Mouse (Mus musculus) G1E-ER4 (cell line): ENCODE measurements around the gene Dhps. TPM values are rescaled to one million over a fixed set of nuclear protein-coding genes. Genes with fewer than 3 reads are reported as not detected.

Source experiments
- GATA1 ChIP-seq: IDR thresholded peaks from one replicate; pipeline ENCODE4 v1.8.0; 2012; ENCODE audit warnings: low read length, inconsistent platforms
- polyA plus RNA-seq: library from polyadenylated mRNA; stranded (reverse); fragments of >175 nt; gene quantifications from 2 replicates; pipeline ENCODE4 v1.2.3, GENCODE M21; 2012

Gene Dhps
- polyA plus RNA-seq, 1 experiment, result 40.4 TPM

DNA sequence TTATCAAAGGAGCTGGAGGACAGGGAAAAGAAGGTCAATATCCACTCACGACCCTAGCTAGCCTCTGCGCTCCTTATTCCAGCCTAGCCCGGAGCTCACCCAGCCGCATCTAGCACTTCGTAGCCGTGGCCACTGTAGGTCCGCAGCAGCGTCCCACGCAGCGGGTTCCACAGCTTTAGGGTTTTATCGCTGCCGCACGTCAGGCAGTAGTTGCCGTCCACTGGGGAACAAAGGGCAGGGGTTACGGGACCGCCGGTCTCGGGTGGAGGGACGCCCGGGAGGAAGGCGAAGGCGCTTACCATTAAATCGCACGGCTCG is 8.6 kb downstream of the Dhps start:
- no peak for TF ChIP-seq GATA1

DNA sequence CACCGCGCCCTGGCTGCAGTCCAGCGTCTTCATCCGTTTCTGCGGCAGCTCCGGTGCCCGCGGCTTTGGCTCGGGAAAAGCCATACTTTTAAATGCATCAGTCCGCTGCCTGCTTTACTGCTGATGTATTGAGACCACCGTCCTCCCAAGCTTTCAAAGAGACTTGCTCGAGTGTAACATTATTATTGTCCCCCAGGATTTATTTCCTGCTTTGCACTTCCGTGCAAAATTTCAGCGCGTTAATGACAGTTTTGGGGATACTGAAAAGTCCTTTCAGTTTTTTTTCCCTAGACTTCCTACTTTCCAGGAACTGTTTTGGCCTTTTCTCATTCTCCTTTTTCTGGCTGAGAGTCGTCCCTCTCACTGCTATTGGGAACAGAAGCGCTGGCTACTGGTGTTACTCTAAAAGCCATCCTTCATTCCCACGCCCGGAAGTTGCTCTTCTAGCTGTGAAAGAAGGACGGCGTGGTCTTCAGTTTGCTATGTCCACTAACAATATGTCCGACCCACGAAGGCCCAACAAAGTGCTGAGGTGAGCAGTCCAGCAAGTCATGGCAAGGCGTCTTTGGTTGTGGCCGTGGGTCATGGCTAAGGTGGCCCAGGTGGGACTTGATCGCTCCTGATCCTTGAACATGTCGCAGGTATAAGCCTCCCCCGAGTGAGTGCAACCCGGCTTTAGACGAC is 9.1 kb downstream of the Dhps start, which contains the start of gene Wdr83os:
Gene Wdr83os, plus strand, starts transcription at position 209 of the 684 bp plus-strand sequence.
- no peak for TF ChIP-seq GATA1

DNA sequence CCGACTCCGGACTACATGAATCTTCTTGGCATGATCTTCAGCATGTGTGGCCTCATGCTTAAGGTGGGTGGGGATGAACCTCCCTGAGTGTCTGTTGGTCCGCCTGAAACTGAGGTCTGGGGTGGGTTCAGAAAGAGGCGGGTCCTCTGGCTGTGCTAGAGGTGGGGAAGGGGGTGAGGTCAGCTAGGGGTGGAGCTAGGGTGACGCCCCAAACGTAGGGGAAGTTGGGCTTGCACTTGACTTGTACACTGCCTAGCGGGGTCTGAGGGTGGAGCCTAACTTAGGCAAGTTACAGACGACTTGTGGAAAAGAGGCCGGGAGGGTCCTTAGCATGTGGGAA is 9.6 kb downstream of the Dhps start, which contains the start of gene Wdr83:
Gene Wdr83, minus strand, starts transcription at position 91 of the 340 bp plus-strand sequence.
- TF ChIP-seq GATA1, result no peak

DNA sequence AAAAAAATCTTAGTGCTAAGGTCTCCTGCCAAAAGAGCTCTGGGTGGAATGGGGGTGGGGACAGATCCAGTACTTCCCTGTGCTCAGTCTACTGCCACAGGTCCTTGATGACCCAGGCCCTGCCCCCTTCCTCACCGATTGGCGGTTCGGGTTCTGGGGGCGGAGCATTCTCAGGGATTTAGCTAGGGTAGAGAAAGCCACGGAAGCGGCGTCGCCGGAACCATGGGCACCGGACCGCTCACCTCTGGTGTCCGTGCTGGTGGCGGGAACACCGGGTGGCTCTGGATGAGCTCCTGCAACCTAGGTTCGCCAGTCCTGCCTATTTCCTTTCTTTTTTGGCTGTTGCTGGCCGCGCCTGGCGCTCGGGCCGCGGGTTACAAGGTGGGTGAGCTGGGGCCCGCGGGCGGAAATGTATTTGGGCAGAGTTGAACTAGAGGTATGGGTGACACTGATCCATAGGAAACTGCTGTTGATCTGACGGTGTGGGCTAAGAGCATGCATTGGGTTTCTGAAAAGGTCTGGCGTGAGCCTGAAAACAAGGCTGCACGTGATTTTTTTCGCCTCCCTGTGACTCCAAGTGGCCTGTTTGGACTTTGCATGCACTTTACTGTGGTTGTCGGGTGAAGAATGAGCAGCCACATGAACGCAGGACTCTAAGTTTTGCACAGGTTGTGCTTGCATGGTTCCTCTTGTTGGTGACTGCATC is 11.7 kb downstream of the Dhps start, which contains the start of gene Man2b1:
Gene Man2b1, plus strand, starts transcription at position 163 of the 706 bp plus-strand sequence.
- no peak for TF ChIP-seq GATA1

DNA sequence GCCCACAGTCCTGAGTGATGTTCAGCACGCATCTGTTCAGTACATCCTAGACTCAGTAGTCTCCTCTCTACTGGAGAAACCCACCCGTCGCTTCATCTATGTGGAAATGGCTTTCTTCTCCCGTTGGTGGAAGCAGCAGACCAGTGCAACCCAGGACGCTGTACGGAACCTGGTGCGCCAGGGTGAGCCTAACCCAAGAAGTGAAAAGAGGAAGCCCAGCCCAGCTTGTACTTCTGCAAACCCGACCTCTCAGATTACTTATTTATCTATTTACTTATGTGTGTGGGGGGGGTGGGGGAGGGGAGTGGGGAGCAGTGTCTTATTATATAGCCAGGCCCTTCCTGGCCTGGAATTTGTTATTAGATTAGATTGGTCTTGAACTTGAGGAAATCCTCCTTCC is 13.1 kb downstream of the Dhps start:
- no peak for TF ChIP-seq GATA1

DNA sequence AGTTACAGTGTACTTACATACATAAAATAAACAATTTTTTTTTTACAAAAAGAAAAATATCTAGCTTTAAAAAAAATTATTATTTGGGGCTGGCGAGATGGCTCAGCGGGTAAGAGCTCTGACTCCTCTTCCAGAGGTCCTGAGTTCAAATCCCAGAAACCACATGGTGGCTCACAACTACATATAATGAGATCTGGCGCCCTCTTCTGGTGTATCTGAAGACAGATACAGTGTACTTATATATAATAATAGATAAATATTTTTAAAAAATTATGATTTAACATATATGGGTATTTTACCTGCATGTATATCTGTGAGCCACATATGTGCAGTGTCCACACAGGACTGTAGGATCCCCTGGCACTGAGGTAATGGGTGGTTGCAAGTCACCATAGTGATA is 14.7 kb downstream of the Dhps start:
- no peak for TF ChIP-seq GATA1

DNA sequence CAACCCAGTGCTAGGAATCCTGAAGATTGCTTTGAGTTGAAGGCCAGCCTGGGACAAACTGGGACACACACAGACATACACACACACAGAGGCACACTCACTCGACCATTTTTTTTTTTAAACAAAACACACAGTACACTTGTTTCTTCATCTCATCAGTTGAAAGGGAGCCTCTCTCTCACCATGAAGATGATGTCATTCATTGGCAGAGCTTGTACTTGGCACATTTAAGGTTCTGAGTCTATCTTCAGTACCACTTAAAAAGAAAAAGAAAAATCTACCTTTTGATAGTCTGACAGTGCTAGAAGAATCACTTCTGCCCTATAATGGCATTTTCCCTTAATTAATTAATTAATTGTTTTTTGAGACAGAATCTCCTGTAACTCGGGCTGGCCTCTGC is 17.2 kb downstream of the Dhps start:
- no peak for TF ChIP-seq GATA1

DNA sequence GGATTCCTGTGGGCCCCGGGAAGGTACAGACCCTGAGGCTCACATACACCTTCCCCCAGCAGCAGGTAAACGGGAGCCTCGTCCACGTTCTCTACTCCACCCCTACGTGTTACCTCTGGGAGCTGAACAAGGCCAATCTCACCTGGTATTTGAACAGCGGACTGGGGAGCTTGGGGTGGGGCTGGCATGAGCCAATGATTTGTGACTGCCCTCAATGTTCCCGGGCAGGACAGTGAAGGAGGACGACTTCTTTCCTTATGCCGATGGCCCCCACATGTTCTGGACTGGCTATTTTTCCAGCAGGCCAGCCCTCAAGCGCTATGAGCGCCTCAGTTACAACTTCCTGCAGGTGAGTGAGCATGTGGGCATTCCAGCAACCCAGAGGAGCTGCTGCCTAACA is 19.3 kb downstream of the Dhps start:
- no peak for TF ChIP-seq GATA1

DNA sequence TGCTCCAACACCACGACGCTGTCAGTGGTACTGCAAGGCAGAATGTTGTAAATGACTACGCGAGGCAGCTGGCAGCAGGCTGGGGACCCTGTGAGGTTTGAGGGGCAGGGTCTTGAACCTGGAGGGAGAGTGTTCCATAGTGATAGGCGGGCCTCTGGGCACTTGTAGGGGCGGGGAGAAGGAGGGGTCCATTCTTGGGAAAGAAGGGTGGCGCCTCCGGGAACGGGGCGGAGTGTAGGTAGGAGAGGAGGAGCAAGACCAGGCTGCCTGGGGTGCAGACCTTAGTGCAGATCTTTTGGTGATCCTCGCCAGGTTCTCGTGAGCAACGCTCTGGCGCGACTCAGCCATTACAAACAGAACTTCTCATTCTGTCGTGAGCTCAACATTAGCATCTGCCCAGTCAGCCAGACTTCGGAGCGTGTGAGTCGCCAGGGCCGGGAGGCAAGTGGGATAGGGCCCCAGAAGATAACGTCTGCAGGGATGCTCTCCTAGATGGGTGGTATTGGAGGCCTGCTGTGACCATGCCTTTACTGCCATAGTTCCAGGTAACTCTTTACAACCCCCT is 20.1 kb downstream of the Dhps start:
- TF ChIP-seq GATA1, result no peak

DNA sequence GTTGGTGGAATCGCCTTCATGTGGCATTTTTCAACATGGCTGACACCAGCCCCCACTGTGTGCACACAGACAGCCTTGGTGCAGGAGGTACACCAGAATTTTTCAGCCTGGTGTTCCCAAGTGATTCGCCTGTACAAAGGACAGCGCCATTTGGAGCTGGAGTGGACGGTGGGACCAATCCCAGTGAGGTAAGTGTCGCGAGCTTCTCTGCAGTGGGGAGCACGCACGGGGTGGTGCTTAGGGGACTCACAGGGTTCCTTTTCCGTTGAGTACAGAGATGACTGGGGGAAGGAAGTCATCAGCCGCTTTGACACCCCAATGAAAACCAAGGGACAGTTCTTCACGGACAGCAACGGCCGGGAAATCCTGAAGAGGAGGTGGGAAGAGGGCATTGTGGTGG is 23.5 kb downstream of the Dhps start:
- no peak for TF ChIP-seq GATA1

DNA sequence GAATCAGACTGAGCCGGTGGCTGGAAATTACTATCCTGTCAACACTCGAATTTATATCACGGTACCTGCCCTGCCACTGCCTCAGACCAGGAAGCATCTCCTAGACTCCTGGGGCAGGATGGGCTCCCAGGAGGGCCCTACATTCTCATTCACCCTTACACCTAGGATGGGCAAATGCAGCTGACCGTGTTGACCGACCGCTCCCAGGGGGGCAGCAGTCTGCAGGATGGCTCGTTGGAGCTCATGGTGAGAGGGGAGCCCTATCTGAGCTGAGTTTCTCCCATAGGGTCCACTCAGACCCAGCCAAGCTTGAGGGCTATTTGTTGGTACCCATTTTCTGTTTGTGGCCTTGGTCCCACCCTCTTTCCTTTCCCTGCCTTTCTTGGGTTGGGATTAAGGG is 24.0 kb downstream of the Dhps start:
- no peak for TF ChIP-seq GATA1

DNA sequence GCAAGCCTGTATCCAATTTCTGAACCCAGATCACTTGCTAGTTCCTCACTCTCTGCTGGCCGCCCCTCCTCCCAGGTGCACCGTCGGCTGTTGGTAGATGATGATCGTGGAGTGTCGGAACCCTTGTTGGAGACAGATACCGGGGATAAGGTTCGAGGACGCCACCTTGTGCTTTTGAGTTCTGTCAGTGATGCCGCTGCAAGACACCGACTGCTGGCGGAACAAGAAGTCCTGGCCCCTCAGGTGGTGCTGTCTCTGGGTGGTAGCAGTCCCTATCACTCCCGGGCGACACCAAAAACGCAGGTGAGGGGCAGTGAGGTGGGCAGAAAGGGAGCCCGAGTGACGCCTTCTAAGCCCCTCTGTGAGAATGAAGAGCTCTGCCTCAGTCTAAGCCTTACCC is 24.6 kb downstream of the Dhps start:
- no peak for TF ChIP-seq GATA1

DNA sequence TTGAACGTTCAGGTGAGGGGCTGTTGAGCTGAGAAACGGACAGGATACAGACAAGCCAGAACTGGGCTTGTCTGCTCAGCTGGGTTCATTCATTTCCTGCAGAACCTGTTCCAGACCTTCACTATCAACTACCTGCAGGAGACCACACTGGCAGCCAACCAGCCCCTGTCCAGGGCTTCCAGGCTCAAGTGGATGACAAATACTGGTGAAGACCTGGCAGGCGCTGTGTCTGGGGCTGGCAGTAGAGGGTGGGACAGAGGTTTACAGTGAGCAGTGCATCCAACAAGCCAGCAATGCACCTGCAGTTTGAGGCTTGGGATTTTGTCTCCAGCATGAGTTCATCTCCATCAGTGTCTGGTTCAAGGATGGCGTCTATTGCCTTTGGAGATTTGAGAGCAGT is 25.3 kb downstream of the Dhps start:
- no peak for TF ChIP-seq GATA1

DNA sequence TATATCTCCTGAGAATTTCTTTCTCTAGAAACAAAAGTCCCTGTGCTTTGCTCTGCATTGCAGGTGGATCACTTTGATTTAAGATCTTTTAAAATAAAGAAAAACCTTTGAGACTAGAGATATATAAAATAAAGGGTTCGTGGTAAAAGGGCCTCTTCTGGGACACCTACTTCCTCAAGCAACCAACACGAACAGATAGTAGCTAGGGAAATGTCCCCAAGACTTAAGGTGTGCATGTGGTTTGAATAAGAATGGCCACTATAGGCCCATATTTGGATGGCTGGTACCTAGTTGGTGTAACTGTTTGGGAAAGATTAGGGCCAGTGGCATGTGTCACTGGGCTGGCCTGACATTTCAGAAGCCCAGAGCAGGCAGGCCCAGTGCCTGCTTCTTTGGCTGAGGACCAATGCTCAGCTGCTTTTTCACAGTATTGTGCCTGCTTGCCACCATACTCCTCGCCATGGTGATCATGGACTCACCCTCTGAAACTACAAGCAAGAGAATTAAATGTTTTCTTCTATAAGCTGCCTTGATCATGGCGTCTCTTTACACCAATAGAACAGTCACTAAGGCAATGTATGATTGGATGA is 28.6 kb downstream of the Dhps start:
- no peak for TF ChIP-seq GATA1

DNA sequence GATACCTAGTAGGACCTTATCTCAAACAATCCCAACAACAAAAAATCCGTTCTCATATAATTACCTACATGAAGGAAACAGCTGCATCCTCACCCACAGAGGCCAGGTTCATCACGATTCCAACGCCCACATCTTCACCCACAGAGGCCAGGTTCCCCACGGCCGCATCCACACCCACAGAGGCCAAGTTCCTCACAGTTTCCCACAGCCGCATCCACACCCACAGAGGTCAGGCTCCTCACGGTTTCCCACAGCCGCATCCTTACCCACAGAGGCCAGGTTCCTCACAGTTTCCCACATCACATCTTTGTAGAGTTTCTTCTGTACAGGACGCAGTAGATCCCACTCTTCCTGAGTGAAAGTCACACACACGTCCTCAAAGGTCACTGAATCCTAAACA is 41.7 kb downstream of the Dhps start:
- TF ChIP-seq GATA1, result no peak

DNA sequence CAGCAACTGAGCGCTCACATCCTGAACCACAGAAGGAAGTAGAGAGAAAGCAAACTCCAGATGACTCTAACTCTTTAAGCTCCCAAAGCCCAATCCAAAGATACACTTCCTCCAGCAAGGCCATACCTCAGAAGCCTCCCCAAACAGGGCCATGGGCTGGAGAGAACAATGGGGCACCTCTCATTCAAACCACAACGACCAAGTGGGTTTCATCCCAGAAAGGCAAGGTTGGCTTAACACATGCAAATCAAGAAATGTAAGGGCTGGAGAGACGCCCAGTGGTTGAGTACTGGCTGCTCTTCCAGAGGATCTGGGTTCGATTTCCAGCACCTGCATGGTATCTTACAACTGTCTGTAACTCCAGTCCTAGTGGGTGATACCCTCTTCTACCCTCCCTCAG is 43.9 kb downstream of the Dhps start:
- TF ChIP-seq GATA1, result no peak

DNA sequence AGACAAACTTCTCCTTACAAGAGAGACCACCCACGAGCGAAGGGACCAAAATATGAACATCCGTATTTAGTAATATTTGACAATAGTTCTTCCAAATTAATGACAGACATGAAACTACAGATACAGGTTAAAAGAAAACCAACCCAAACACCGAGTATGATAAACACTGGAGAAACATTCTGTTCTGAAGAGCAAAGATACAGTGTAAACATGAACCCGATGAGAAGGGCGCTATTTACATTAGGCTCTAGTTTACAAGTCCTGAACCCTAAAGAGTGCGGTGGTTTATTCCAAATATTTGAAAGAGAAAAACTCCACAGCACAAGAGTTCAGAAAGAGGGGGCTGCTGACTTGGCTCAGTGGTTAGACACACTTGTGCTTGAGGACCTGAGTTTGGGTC is 45.4 kb downstream of the Dhps start:
- no peak for TF ChIP-seq GATA1
